ENCODE assay signal across 9 mouse cellular contexts in genomic region chr15:94520205-94520900, GRCm38 (mm10). TPM values are rescaled to one million over a fixed set of nuclear protein-coding genes. Genes with fewer than 3 reads are reported as not detected.
DNase-seq lines count a peak whose midpoint lies in the region; ATAC-seq lines count a peak whose summit lies in the region.
"Had no signal": no experiment of that assay in that cellular context is flagged by ENCODE, and none has a peak within 500 bp of the region (broad histone marks: within the 10 kb centered on the region; RNA-seq: fewer than 3 reads in every experiment).

No protein-coding gene starts in this region.

- H3K4me2 ChIP-seq in midbrain, embryonic 11.5 days, result no peak overlapping the region

- 52% methylated on average over 9 of the region's 9 CpGs for WGBS in midbrain, embryonic 11.5 days
- 55% methylated on average over 9 of the region's 9 CpGs for WGBS in midbrain, embryonic 10.5 days

- no peaks in the 10 kb centered on the region for H3K27me3 ChIP-seq in midbrain, embryonic 11.5 days (ENCODE audit: control insufficient read depth, insufficient read depth, low read length)
- no peaks in the 10 kb centered on the region for H3K27me3 ChIP-seq in midbrain, embryonic 10.5 days (ENCODE audit: low read depth, poor library complexity, severe bottlenecking)

- H3K4me1 ChIP-seq in midbrain, embryonic 11.5 days (ENCODE audit: control insufficient read depth, insufficient read depth, low read length), result no peaks in the 10 kb centered on the region
- no peaks in the 10 kb centered on the region for H3K4me1 ChIP-seq in midbrain, embryonic 10.5 days

- H3K36me3 ChIP-seq in midbrain, embryonic 11.5 days (ENCODE audit: control insufficient read depth, insufficient read depth, low read length), result no peaks in the 10 kb centered on the region
- H3K36me3 ChIP-seq in midbrain, embryonic 10.5 days, result 0 out of 2 replicates have a peak, but pooled peaks cover 8% of the 10 kb centered on the region

- DNase-seq in adrenal gland, adult 2 months, result peak; percentile 23
- no peak for DNase-seq in adrenal gland, adult 8-10 months
- peak; percentile 89 for DNase-seq in midbrain, embryonic 11.5 days (ENCODE audit: low spot score, missing footprints)
- no peak for DNase-seq in midbrain, embryonic 10.5 days (ENCODE audit: low spot score)
- peak; percentile 67 to 68 for DNase-seq in cerebellum, postnatal 14 days
- DNase-seq in induced T-regulatory cell, adult 2 months (ENCODE audit: low read depth), result peak; percentile 82
- DNase-seq in yolk sac, embryonic 10.5 days (ENCODE audit: low spot score), result no peak

- H3K9ac ChIP-seq in midbrain, embryonic 11.5 days (ENCODE audit: low read length), result no peak overlapping the region

- peak; percentile 62; the same call in 1 of the 2 replicates for ATAC-seq in midbrain, embryonic 11.5 days (ENCODE audit: low FRiP score)
- peak; percentile 85 for ATAC-seq in megakaryocyte, adult 5-6 weeks (ENCODE audit: poor library complexity, severe bottlenecking)

- no peaks in the 10 kb centered on the region for H3K9me3 ChIP-seq in midbrain, embryonic 11.5 days (ENCODE audit: control insufficient read depth, low read length)
- no peaks in the 10 kb centered on the region for H3K9me3 ChIP-seq in midbrain, embryonic 10.5 days (replicated peaks)

- H3K4me3 ChIP-seq in midbrain, embryonic 11.5 days (ENCODE audit: low read depth, low read length), result no peak overlapping the region
- H3K4me3 ChIP-seq in midbrain, embryonic 10.5 days, result no peak overlapping the region
- H3K4me3 ChIP-seq: myocyte had no signal

- no peak overlapping the region for H3K27ac ChIP-seq in midbrain, embryonic 11.5 days (ENCODE audit: low read depth, low read length)
- no peak overlapping the region for H3K27ac ChIP-seq in midbrain, embryonic 10.5 days (replicated peaks)

RNA-seq across cellular contexts. Expression of gene Pus7l, which starts 23.0 kb away (rescaled TPM):
- 1 to 10 TPM; 2.9 to 3.1 TPM for total RNA-seq in adrenal gland, adult 2 months (2021)
- polyA plus RNA-seq in adrenal gland, adult 2 months (2012; rRNA removed), result 2.0 and 2.1 TPM in 2 replicates
- total RNA-seq in adrenal gland, adult 8-10 months (2022), result 1 to 10 TPM; 3.5 to 5.4 (median 4.2) TPM
- 7.9 and 8.8 TPM in 2 replicates for polyA plus RNA-seq in midbrain, embryonic 11.5 days (2014; fragmentation: Nextera tagmentation; extraction: Ambion mirVana)
- 8.8 and 9.0 TPM in 2 replicates for polyA plus RNA-seq in midbrain, embryonic 10.5 days (2016; fragmentation: Nextera tagmentation; extraction: Ambion mirVana)
- 3.7 and 5.8 TPM in 2 replicates for total RNA-seq in megakaryocyte, adult 5-6 weeks (2015)
- total RNA-seq in megakaryocyte, adult 5-6 weeks (2017), result 3.8 and 4.8 TPM in 2 replicates

RNA-seq across cellular contexts. Expression of gene Irak4, which starts 23.1 kb away (rescaled TPM):
- total RNA-seq in adrenal gland, adult 2 months (2021), result 10 to 100 TPM; 13.4 to 18.6 TPM
- polyA plus RNA-seq in adrenal gland, adult 2 months (2012; rRNA removed), result 8.6 and 9.2 TPM in 2 replicates
- 10 to 100 TPM; 11.9 to 16.8 (median 14.1) TPM for total RNA-seq in adrenal gland, adult 8-10 months (2022)
- 2.0 and 2.4 TPM in 2 replicates for polyA plus RNA-seq in midbrain, embryonic 11.5 days (2014; fragmentation: Nextera tagmentation; extraction: Ambion mirVana)
- 2.4 and 3.3 TPM in 2 replicates for polyA plus RNA-seq in midbrain, embryonic 10.5 days (2016; fragmentation: Nextera tagmentation; extraction: Ambion mirVana)
- total RNA-seq in megakaryocyte, adult 5-6 weeks (2015), result 18.4 and 25.3 TPM in 2 replicates
- 45.6 and 51.5 TPM in 2 replicates for total RNA-seq in megakaryocyte, adult 5-6 weeks (2017)

RNA-seq across cellular contexts. Expression of gene Adamts20, which starts 55.1 kb away (rescaled TPM):
- 1 to 10 TPM; 1.0 to 1.7 TPM for total RNA-seq in adrenal gland, adult 2 months (2021)
- polyA plus RNA-seq in adrenal gland, adult 2 months (2012; rRNA removed), result 0.47 and 0.86 TPM in 2 replicates
- 1 to 10 TPM in 3 of 4 experiments, under 1 TPM in 1; 0.94 to 2.3 (median 1.2) TPM for total RNA-seq in adrenal gland, adult 8-10 months (2022)
- 3.1 and 3.5 TPM in 2 replicates for polyA plus RNA-seq in midbrain, embryonic 11.5 days (2014; fragmentation: Nextera tagmentation; extraction: Ambion mirVana)
- polyA plus RNA-seq in midbrain, embryonic 10.5 days (2016; fragmentation: Nextera tagmentation; extraction: Ambion mirVana), result 2.5 and 3.5 TPM in 2 replicates
- not detected in 2 replicates for total RNA-seq in megakaryocyte, adult 5-6 weeks (2015)
- not detected in 2 replicates for total RNA-seq in megakaryocyte, adult 5-6 weeks (2017)
- polyA plus RNA-seq: myocyte had no signal

Comparison
In these comparisons a context has a peak if more than half of its experiments do, and no peak if none do; other contexts are left out.
1. DNase-seq: peak in adrenal gland, adult 2 months (single experiment), midbrain, embryonic 11.5 days (single experiment), cerebellum, postnatal 14 days (2 of 2) and induced T-regulatory cell, adult 2 months (single experiment); none in adrenal gland, adult 8-10 months (single experiment), midbrain, embryonic 10.5 days (single experiment) and yolk sac, embryonic 10.5 days (single experiment).